Mouse (Mus musculus): ENCODE data around the gene Hoxa9. TPM values are rescaled to one million over a fixed set of nuclear protein-coding genes. Genes with fewer than 3 reads are reported as not detected.
A peak's percentile ranks its signal among the peaks of the same experiment; 100 is the strongest.

The Hoxa9 gene
- polyA plus RNA-seq, 1 experiment = 1.7 TPM

- Histone ChIP-seq H3K4me1 (ENCODE audit: control insufficient read depth, insufficient read depth, insufficient read length, low read length) (no peaks in the 10 kb centered on the region), H3K4me3 (ENCODE audit: insufficient read depth, low read depth, low read length) (no peak within 1 kb of the TSS), H3K27ac (replicated peaks; ENCODE audit: low read depth, low read length) (no peak within 1 kb of the TSS)
Measured at GRCm38 (mm10) chr6:52240389-52241000, 9.6 kb upstream of the Hoxa9 start, which contains the start of gene Hoxa10. Gene Hoxa10 (minus strand): TSS chr6:52240854.

GRCm38 (mm10) chr6:52239625-52240388 lies 8.9 kb upstream of the Hoxa9 start:
- no peak overlapping the region for H3K27ac ChIP-seq (replicated peaks; ENCODE audit: low read depth, low read length)
- no peaks in the 10 kb centered on the region for H3K4me1 ChIP-seq (ENCODE audit: control insufficient read depth, insufficient read depth, insufficient read length, low read length)
- no peak overlapping the region for H3K4me3 ChIP-seq (ENCODE audit: insufficient read depth, low read depth, low read length)

DNA sequence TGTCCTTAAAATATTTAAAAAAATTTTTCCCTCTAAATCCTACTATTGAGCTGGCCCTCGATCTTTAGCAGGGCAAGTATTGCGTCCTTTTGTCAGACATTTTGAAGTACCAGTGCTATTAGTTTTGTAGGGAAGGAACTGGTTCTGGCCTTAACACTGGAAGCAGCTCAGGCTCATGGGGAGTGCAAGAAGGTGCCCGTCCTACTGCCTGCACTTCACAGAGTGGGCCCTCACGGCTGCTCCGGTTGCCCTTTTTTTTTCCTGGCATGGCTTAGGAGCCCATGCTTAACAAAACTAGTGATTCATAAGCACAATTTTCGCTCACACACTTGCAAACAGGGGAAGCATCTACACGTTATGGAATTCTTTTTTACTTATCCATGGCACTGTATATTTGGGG lies 8.1 kb upstream of the Hoxa9 start:
- Histone ChIP-seq H3K4me1 (ENCODE audit: control insufficient read depth, insufficient read depth, insufficient read length, low read length) (no peaks in the 10 kb centered on the region), H3K27ac (replicated peaks; ENCODE audit: low read depth, low read length) (no peak overlapping the region), H3K4me3 (ENCODE audit: insufficient read depth, low read depth, low read length) (no peak overlapping the region)

- Histone ChIP-seq H3K4me3 (ENCODE audit: insufficient read depth, low read depth, low read length) (no peak overlapping the region), H3K4me1 (ENCODE audit: control insufficient read depth, insufficient read depth, insufficient read length, low read length) (no peaks in the 10 kb centered on the region), H3K27ac (replicated peaks; ENCODE audit: low read depth, low read length) (no peak overlapping the region)
Measured at GRCm38 (mm10) chr6:52238155-52238545, 7.3 kb upstream of the Hoxa9 start.

GRCm38 (mm10) chr6:52237346-52238154 lies 6.7 kb upstream of the Hoxa9 start:
- H3K27ac ChIP-seq (replicated peaks; ENCODE audit: low read depth, low read length) = no peak overlapping the region

GRCm38 (mm10) chr6:52236806-52237205 lies 5.9 kb upstream of the Hoxa9 start:
- Histone ChIP-seq H3K27ac (replicated peaks; ENCODE audit: low read depth, low read length) (no peak overlapping the region), H3K4me3 (ENCODE audit: insufficient read depth, low read depth, low read length) (no peak overlapping the region), H3K4me1 (ENCODE audit: control insufficient read depth, insufficient read depth, insufficient read length, low read length) (no peaks in the 10 kb centered on the region)

More at GRCm38 (mm10) chr6:52237346-52238154, 6.7 kb upstream of the Hoxa9 start:
- Histone ChIP-seq H3K4me1 (ENCODE audit: control insufficient read depth, insufficient read depth, insufficient read length, low read length) (no peaks in the 10 kb centered on the region), H3K4me3 (ENCODE audit: insufficient read depth, low read depth, low read length) (no peak overlapping the region)

DNA sequence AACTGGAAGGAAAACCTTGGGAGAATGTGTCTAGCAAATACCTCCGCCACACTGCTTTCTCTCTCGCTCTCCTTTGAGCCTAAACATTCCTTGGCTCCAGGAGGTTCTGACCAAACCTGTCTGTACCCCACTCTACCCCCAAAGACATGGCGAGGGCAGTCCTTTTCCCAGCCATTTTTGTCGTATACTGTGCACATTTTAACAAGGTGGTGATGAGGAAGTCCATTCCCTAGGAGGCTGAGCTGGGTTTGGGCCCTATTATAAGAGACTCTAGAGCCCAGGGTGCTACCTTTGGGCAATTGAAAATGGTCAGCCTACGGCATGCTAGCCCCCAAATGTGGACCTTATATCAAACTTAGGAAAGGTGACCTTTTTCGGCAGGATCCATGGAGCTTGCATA lies 5.0 kb upstream of the Hoxa9 start:
- no peak overlapping the region for H3K4me3 ChIP-seq (ENCODE audit: insufficient read depth, low read depth, low read length)

DNA sequence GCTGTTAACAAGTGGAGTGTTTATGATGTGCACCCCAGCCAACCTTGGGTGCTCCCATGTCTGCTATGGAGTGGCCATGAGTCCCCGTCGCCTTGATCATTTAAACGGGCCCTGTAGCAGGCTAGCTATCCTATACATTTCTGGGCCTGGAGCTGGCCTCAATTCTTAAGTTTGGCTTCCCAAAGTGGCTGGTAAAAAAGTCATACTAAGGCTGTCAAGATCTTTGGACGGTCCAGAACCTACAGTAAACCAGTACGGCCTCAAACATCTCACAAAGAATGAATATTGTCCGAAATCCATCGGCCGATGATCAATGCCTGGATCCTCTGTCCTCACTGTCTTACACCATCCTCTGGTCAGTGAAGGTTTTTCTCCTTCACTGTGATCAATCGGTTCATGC lies 4.4 kb upstream of the Hoxa9 start:
- Histone ChIP-seq H3K4me1 (ENCODE audit: control insufficient read depth, insufficient read depth, insufficient read length, low read length) (no peaks in the 10 kb centered on the region), H3K4me3 (ENCODE audit: insufficient read depth, low read depth, low read length) (no peak overlapping the region), H3K27ac (replicated peaks; ENCODE audit: low read depth, low read length) (no peak overlapping the region)

More for the DNA sequence above, 5.0 kb upstream of the Hoxa9 start:
- no peaks in the 10 kb centered on the region for H3K4me1 ChIP-seq (ENCODE audit: control insufficient read depth, insufficient read depth, insufficient read length, low read length)
- no peak overlapping the region for H3K27ac ChIP-seq (replicated peaks; ENCODE audit: low read depth, low read length)

- Histone ChIP-seq H3K4me1 (ENCODE audit: control insufficient read depth, insufficient read depth, insufficient read length, low read length) (no peaks in the 10 kb centered on the region), H3K4me3 (ENCODE audit: insufficient read depth, low read depth, low read length) (peak overlapping the region; percentile 26; the same call in 1 of the 2 replicates), H3K27ac (replicated peaks; ENCODE audit: low read depth, low read length) (no peak overlapping the region)
Measured at GRCm38 (mm10) chr6:52234428-52235140, 3.7 kb upstream of the Hoxa9 start.

- Histone ChIP-seq H3K4me1 (ENCODE audit: control insufficient read depth, insufficient read depth, insufficient read length, low read length) (no peaks in the 10 kb centered on the region), H3K4me3 (ENCODE audit: insufficient read depth, low read depth, low read length) (peak overlapping the region; percentile 26; the same call in 1 of the 2 replicates), H3K27ac (replicated peaks; ENCODE audit: low read depth, low read length) (no peak overlapping the region)
Measured at GRCm38 (mm10) chr6:52233546-52234427, 2.9 kb upstream of the Hoxa9 start.

GRCm38 (mm10) chr6:52232984-52233545 lies 2.2 kb upstream of the Hoxa9 start:
- H3K4me1 ChIP-seq (ENCODE audit: control insufficient read depth, insufficient read depth, insufficient read length, low read length) = no peaks in the 10 kb centered on the region
- H3K27ac ChIP-seq (replicated peaks; ENCODE audit: low read depth, low read length) = no peak overlapping the region
- H3K4me3 ChIP-seq (ENCODE audit: insufficient read depth, low read depth, low read length) = no peak overlapping the region

DNA sequence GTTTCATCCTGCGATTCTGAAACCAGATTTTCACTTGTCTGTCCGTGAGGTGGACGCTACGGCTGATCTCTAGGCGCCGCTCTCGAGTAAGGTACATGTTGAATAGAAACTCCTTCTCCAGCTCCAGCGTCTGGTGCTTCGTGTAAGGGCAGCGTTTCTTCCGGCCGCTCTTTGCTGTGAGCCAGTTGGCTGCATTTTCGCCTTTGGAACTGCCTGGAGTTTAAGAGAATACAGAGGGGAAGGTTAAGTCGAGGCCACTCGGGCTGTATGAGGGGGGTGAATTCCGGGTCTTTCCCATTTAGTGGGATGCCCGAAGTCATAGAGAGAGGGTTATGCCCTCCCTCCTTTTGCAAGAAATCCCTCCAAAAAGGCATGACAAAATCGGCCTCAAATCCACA lies 1.7 kb upstream of the Hoxa9 start:
- H3K4me3 ChIP-seq (ENCODE audit: insufficient read depth, low read depth, low read length) = no peak overlapping the region
- no peaks in the 10 kb centered on the region for H3K4me1 ChIP-seq (ENCODE audit: control insufficient read depth, insufficient read depth, insufficient read length, low read length)
- no peak overlapping the region for H3K27ac ChIP-seq (replicated peaks; ENCODE audit: low read depth, low read length)

GRCm38 (mm10) chr6:52231885-52232567 lies 1.1 kb upstream of the Hoxa9 start:
- H3K27ac ChIP-seq (replicated peaks; ENCODE audit: low read depth, low read length) = no peak overlapping the region
- H3K4me1 ChIP-seq (ENCODE audit: control insufficient read depth, insufficient read depth, insufficient read length, low read length) = no peaks in the 10 kb centered on the region
- H3K4me3 ChIP-seq (ENCODE audit: insufficient read depth, low read depth, low read length) = no peak overlapping the region
